Mouse (Mus musculus): ENCODE measurements around the gene Gm9837.

- TF ChIP-seq CTCF (IDR thresholded peaks at IDR 0.05; ENCODE audit: borderline replicate concordance, insufficient read depth, low read depth, low read length) (no peak), POLR2A (IDR thresholded peaks at IDR 0.05; ENCODE audit: borderline replicate concordance, insufficient read depth, low read length) (no peak)
Measured at GRCm38 (mm10) chr11:53507098-53507805, 37.0 kb upstream of the Gm9837 start.

All from cerebellum, adult 2 months (tissue).